In genomic region chr3:89819897-89820296, GRCm38 (mm10) we compare ENCODE assay signal across 16 mouse cellular contexts. TPM values are rescaled to one million over a fixed set of nuclear protein-coding genes. Genes with fewer than 3 reads are reported as not detected.
DNase-seq lines count a peak whose midpoint lies in the region; ATAC-seq and TF ChIP-seq lines count a peak whose summit lies in the region.
"Had no signal": no experiment of that assay in that cellular context is flagged by ENCODE, and none has a peak within 500 bp of the region (broad histone marks: within the 10 kb centered on the region; RNA-seq: fewer than 3 reads in every experiment).

No protein-coding gene starts in this region.

- no peaks in the 10 kb centered on the region for H3K27me3 ChIP-seq in heart, embryonic 16.5 days (ENCODE audit: control insufficient read depth, insufficient read depth, low read length)
- no peaks in the 10 kb centered on the region; the same call in 1 of the 2 replicates for H3K27me3 ChIP-seq in liver, embryonic 14.5 days (ENCODE audit: control insufficient read depth, insufficient read depth, low read length)
- H3K27me3 ChIP-seq in forebrain, embryonic 16.5 days (replicated peaks; ENCODE audit: control insufficient read depth, insufficient read depth, low read length), result no peaks in the 10 kb centered on the region

- no peak overlapping the region for H3K27ac ChIP-seq in heart, embryonic 16.5 days (ENCODE audit: low read length)
- H3K27ac ChIP-seq in liver, embryonic 14.5 days, result no peak overlapping the region
- no peak overlapping the region for H3K27ac ChIP-seq in forebrain, embryonic 16.5 days (ENCODE audit: low read length)
- H3K27ac ChIP-seq: embryonic facial prominence, embryonic 13.5 days; limb, embryonic 13.5 days; stomach, postnatal 0 days had no signal

- TF ChIP-seq EP300 in liver, embryonic 14.5 days (IDR thresholded peaks at IDR 0.05; ENCODE audit: low read depth), result no peak

- no peaks in the 10 kb centered on the region for H3K9me3 ChIP-seq in heart, embryonic 16.5 days (replicated peaks; ENCODE audit: control insufficient read depth, low read length)
- no peaks in the 10 kb centered on the region for H3K9me3 ChIP-seq in liver, embryonic 14.5 days (ENCODE audit: control insufficient read depth, low read length)
- no peaks in the 10 kb centered on the region for H3K9me3 ChIP-seq in forebrain, embryonic 16.5 days (ENCODE audit: control insufficient read depth, low read length)
- H3K9me3 ChIP-seq: embryonic facial prominence, embryonic 13.5 days; limb, embryonic 13.5 days had no signal

- TF ChIP-seq CTCF in liver, embryonic 14.5 days (IDR thresholded peaks at IDR 0.05; ENCODE audit: low read depth), result no peak

- peak; percentile 60; the same call in 1 of the 2 replicates for ATAC-seq in heart, embryonic 16.5 days (replicated peaks; ENCODE audit: extremely low read depth, insufficient read depth, low FRiP score)
- no peak for ATAC-seq in liver, embryonic 14.5 days (ENCODE audit: insufficient read depth)
- ATAC-seq in forebrain, embryonic 16.5 days, result no peak

- H3K4me1 ChIP-seq in heart, embryonic 16.5 days (ENCODE audit: control insufficient read depth, insufficient read depth, low read length), result no peaks in the 10 kb centered on the region
- H3K4me1 ChIP-seq in liver, embryonic 14.5 days (replicated peaks; ENCODE audit: control insufficient read depth in 2 of 2, insufficient read depth in 2 of 2, low read length in 1 of 2), result peaks cover 14 to 21% of the 10 kb centered on the region in 2 experiments
- H3K4me1 ChIP-seq in forebrain, embryonic 16.5 days (replicated peaks; ENCODE audit: control insufficient read depth, insufficient read depth, low read length), result no peaks in the 10 kb centered on the region
- H3K4me1 ChIP-seq: embryonic facial prominence, embryonic 13.5 days; limb, embryonic 13.5 days had no signal

- no peak overlapping the region for H3K4me2 ChIP-seq in heart, embryonic 16.5 days (ENCODE audit: low read depth, low read length)
- H3K4me2 ChIP-seq in liver, embryonic 14.5 days (ENCODE audit: low read depth), result peak overlapping the region; percentile 50
- no peak overlapping the region for H3K4me2 ChIP-seq in forebrain, embryonic 16.5 days (ENCODE audit: low read length)
- H3K4me2 ChIP-seq: embryonic facial prominence, embryonic 13.5 days; limb, embryonic 13.5 days had no signal

- 35% methylated on average over 7 of the region's 7 CpGs for WGBS in heart, embryonic 16.5 days
- WGBS in liver, embryonic 14.5 days (ENCODE audit: insufficient replicate concordance), result 12% methylated on average over 7 of the region's 7 CpGs
- WGBS in forebrain, embryonic 16.5 days, result 75% methylated on average over 7 of the region's 7 CpGs

- no peaks in the 10 kb centered on the region for H3K36me3 ChIP-seq in heart, embryonic 16.5 days (ENCODE audit: control insufficient read depth, insufficient read depth)
- H3K36me3 ChIP-seq in liver, embryonic 14.5 days (replicated peaks; ENCODE audit: control insufficient read depth, insufficient read depth, low read depth), result no peaks in the 10 kb centered on the region
- no peaks in the 10 kb centered on the region for H3K36me3 ChIP-seq in forebrain, embryonic 16.5 days (ENCODE audit: control insufficient read depth, insufficient read depth)
- H3K36me3 ChIP-seq: embryonic facial prominence, embryonic 13.5 days; limb, embryonic 13.5 days had no signal

- H3K9ac ChIP-seq in heart, embryonic 16.5 days (ENCODE audit: low read length), result no peak overlapping the region
- no peak overlapping the region for H3K9ac ChIP-seq in liver, embryonic 14.5 days (replicated peaks)
- no peak overlapping the region for H3K9ac ChIP-seq in forebrain, embryonic 16.5 days (replicated peaks; ENCODE audit: low read depth, low read length)
- H3K9ac ChIP-seq: embryonic facial prominence, embryonic 13.5 days; limb, embryonic 13.5 days had no signal

- no peak overlapping the region for H3K4me3 ChIP-seq in heart, embryonic 16.5 days (ENCODE audit: low read length)
- H3K4me3 ChIP-seq in liver, embryonic 14.5 days (ENCODE audit: insufficient read depth in 1 of 2, low read depth in 2 of 2, low read length in 2 of 2), result no peak overlapping the region
- H3K4me3 ChIP-seq in forebrain, embryonic 16.5 days (replicated peaks; ENCODE audit: low read length), result no peak overlapping the region
- H3K4me3 ChIP-seq: embryonic facial prominence, embryonic 13.5 days; limb, embryonic 13.5 days had no signal

- no peak for DNase-seq in heart, postnatal 4 days
- peak; percentile 49 for DNase-seq in MEL-GATA-1-ER (ENCODE audit: extremely low read depth, low read depth)
- DNase-seq in liver, embryonic 14.5 days (ENCODE audit: low read depth in 3 of 3, low spot score in 3 of 3), result no peak
- DNase-seq in thymus, postnatal 25 days, result peak; percentile 39
- no peak for DNase-seq in retina, embryonic 14.5 days (ENCODE audit: low spot score)
- DNase-seq in adrenal gland, postnatal 25 days, result no peak
- DNase-seq: cerebellum, adult 11 months; heart, postnatal 14 days; kidney, adult 9 months; midbrain, embryonic 14.5 days; right cerebral cortex, postnatal 14 days had no signal

RNA-seq across cellular contexts. Expression of gene She, which starts 11.3 kb away (rescaled TPM):
- polyA plus RNA-seq in heart, embryonic 16.5 days (2015; fragmentation: Nextera tagmentation; extraction: Ambion mirVana), result 4.8 and 7.2 TPM in 2 replicates
- 10 to 100 TPM; 23.5 to 23.8 TPM for total RNA-seq in heart, postnatal 4 days (2021)
- 0.50 and 0.55 TPM in 2 replicates for polyA plus RNA-seq in liver, embryonic 14.5 days (2012; rRNA removed)
- 0.81 and 0.86 TPM in 2 replicates for polyA plus RNA-seq in liver, embryonic 14.5 days (2014; fragmentation: Nextera tagmentation; extraction: Ambion mirVana)
- 1.4 and 1.6 TPM in 2 replicates for polyA plus RNA-seq in forebrain, embryonic 16.5 days (2015; fragmentation: Nextera tagmentation; extraction: Ambion mirVana)
- 9.0 and 10.1 TPM in 2 replicates for total RNA-seq in adrenal gland, postnatal 25 days (2021)

RNA-seq across cellular contexts. Expression of gene Ube2q1, which starts 46.5 kb away (rescaled TPM):
- 7.2 and 8.3 TPM in 2 replicates for polyA plus RNA-seq in heart, embryonic 16.5 days (2015; fragmentation: Nextera tagmentation; extraction: Ambion mirVana)
- total RNA-seq in heart, postnatal 4 days (2021), result 10 to 100 TPM; 37.9 to 40.0 TPM
- 6.7 and 9.0 TPM in 2 replicates for polyA plus RNA-seq in liver, embryonic 14.5 days (2012; rRNA removed)
- 6.3 and 6.7 TPM in 2 replicates for polyA plus RNA-seq in liver, embryonic 14.5 days (2014; fragmentation: Nextera tagmentation; extraction: Ambion mirVana)
- 11.3 TPM in 2 replicates for polyA plus RNA-seq in forebrain, embryonic 16.5 days (2015; fragmentation: Nextera tagmentation; extraction: Ambion mirVana)
- 60.7 and 76.1 TPM in 2 replicates for total RNA-seq in adrenal gland, postnatal 25 days (2021)

RNA-seq across cellular contexts. Expression of gene Chrnb2, which starts 55.5 kb away (rescaled TPM):
- polyA plus RNA-seq in heart, embryonic 16.5 days (2015; fragmentation: Nextera tagmentation; extraction: Ambion mirVana), result 0.25 and 0.29 TPM in 2 replicates
- under 1 TPM; 0.09 to 0.17 TPM for total RNA-seq in heart, postnatal 4 days (2021)
- 0.12 and 0.15 TPM in 2 replicates for polyA plus RNA-seq in liver, embryonic 14.5 days (2012; rRNA removed)
- polyA plus RNA-seq in liver, embryonic 14.5 days (2014; fragmentation: Nextera tagmentation; extraction: Ambion mirVana), result 0.10 and 0.18 TPM in 2 replicates
- polyA plus RNA-seq in forebrain, embryonic 16.5 days (2015; fragmentation: Nextera tagmentation; extraction: Ambion mirVana), result 27.7 and 29.5 TPM in 2 replicates
- 3.3 and 4.8 TPM in 2 replicates for total RNA-seq in adrenal gland, postnatal 25 days (2021)

Comparison
In these comparisons a context has a peak if more than half of its experiments do, and no peak if none do; other contexts are left out.
1. DNase-seq: peak in MEL-GATA-1-ER (single experiment) and thymus, postnatal 25 days (single experiment); none in heart, postnatal 4 days (single experiment), liver, embryonic 14.5 days (0 of 3), retina, embryonic 14.5 days (single experiment) and adrenal gland, postnatal 25 days (single experiment).
2. RNA of gene Chrnb2, which starts 55.5 kb away (polyA plus RNA-seq): 27.7 to 29.5 TPM in forebrain, embryonic 16.5 days; 0.25 to 0.29 TPM in heart, embryonic 16.5 days and 0.10 to 0.18 TPM in liver, embryonic 14.5 days; every median in the first group is over 10 times any median in the second.